Mouse (Mus musculus) CH12.LX (cell line): ENCODE data around the gene Nr2e3. TPM values are rescaled to one million over a fixed set of nuclear protein-coding genes. Genes with fewer than 3 reads are reported as not detected.

Source experiments
- DNase-seq: peaks from one replicate; pipeline ENCODE4 v3.0.0-alpha.2; 2013; ENCODE audit errors: extremely low read depth
- H3K27ac ChIP-seq: 2 replicates; pipeline ENCODE4 v1.5.1; 2012; ENCODE audit warnings: low read depth, mild to moderate bottlenecking, control low read depth, moderate library complexity; ENCODE audit not compliant: insufficient read depth
- H3K27me3 ChIP-seq: replicated peaks from 2 replicates; pipeline ENCODE3; 2012; ENCODE audit warnings: inconsistent platforms
- H3K36me3 ChIP-seq, 2 experiments: replicated peaks in 1 of 2; 2 replicates each; pipeline versions ENCODE3 to v1.6.1; 2012; ENCODE audit warnings: inconsistent platforms in 1 of 2, low read length in 1 of 2, mild to moderate bottlenecking in 1 of 2, mixed read lengths in 1 of 2, moderate library complexity in 1 of 2; ENCODE audit not compliant: control insufficient read depth in 1 of 2, insufficient read depth in 1 of 2
- H3K4me1 ChIP-seq, 2 experiments: 2 replicates each; pipeline ENCODE4 v1.6.1; 2012; ENCODE audit warnings: inconsistent platforms in 1 of 2, moderate library complexity in 1 of 2; ENCODE audit not compliant: insufficient read depth in 2 of 2, control insufficient read depth in 1 of 2
- H3K4me2 ChIP-seq: 2 replicates; pipeline ENCODE4 v1.6.1; 2012; ENCODE audit warnings: low read depth, mild to moderate bottlenecking, control low read depth; ENCODE audit not compliant: poor library complexity, insufficient read depth, severe bottlenecking
- H3K4me3 ChIP-seq, 3 experiments: fragments of 150-350 bp in 1 of 3; sonication (generic) in 1 of 3; replicated peaks in 1 of 3; 2 replicates each; pipeline versions ENCODE3 to v1.5.1; 2011 to 2012; ENCODE audit warnings: low read depth in 2 of 3, low read length in 2 of 3, mild to moderate bottlenecking in 2 of 3, moderate library complexity in 2 of 3, control low read depth in 1 of 3, improper control_type of control experiment in 1 of 3, inconsistent platforms in 1 of 3, mixed read lengths in 1 of 3; ENCODE audit not compliant: poor library complexity in 1 of 3
- H3K79me2 ChIP-seq: replicated peaks from 2 replicates; pipeline ENCODE4 v1.6.1; 2012; ENCODE audit warnings: mild to moderate bottlenecking, moderate library complexity; ENCODE audit not compliant: control insufficient read depth, poor library complexity, insufficient read depth, severe bottlenecking; ENCODE audit errors: extremely low read depth
- H3K9ac ChIP-seq: 2 replicates; pipeline ENCODE4 v1.6.1; 2012; ENCODE audit warnings: low read depth, mild to moderate bottlenecking, control low read depth, moderate library complexity; ENCODE audit not compliant: insufficient read depth
- H3K9me3 ChIP-seq: replicated peaks from 2 replicates; pipeline ENCODE3; 2012; ENCODE audit warnings: low read length, inconsistent platforms, mixed read lengths
- BHLHE40 ChIP-seq: IDR thresholded peaks from 2 replicates; pipeline ENCODE4 v1.6.1; 2011; ENCODE audit warnings: mild to moderate bottlenecking, low read depth, low read length, improper control_type of control experiment
- CHD2 ChIP-seq: IDR thresholded peaks from 2 replicates; pipeline ENCODE4 v1.6.1; 2011; ENCODE audit warnings: low read length, improper control_type of control experiment
- E2F4 ChIP-seq: IDR thresholded peaks from 2 replicates; pipeline ENCODE4 v1.6.1; 2011; ENCODE audit warnings: low read depth, low read length, improper control_type of control experiment; ENCODE audit not compliant: insufficient replicate concordance
- ELF1 ChIP-seq: IDR thresholded peaks from 2 replicates; pipeline ENCODE4 v1.6.1; 2014; ENCODE audit warnings: low read depth, mild to moderate bottlenecking, inconsistent platforms, low read length, improper control_type of control experiment
- ETS1 ChIP-seq: conservative IDR thresholded peaks from 2 replicates; pipeline ENCODE4 v1.6.1; 2012; ENCODE audit warnings: low read depth, mild to moderate bottlenecking, inconsistent platforms, low read length, improper control_type of control experiment, moderate library complexity
- GABPA ChIP-seq: IDR thresholded peaks from 2 replicates; pipeline ENCODE4 v1.6.1; 2012; ENCODE audit warnings: low read depth, low read length, improper control_type of control experiment, inconsistent platforms; ENCODE audit not compliant: insufficient replicate concordance
- IRF4 ChIP-seq: IDR thresholded peaks from 2 replicates; pipeline ENCODE4 v1.6.1; 2014; ENCODE audit warnings: low read depth, mild to moderate bottlenecking, inconsistent platforms, low read length, improper control_type of control experiment
- KAT2A ChIP-seq: IDR thresholded peaks from 2 replicates; pipeline ENCODE4 v1.6.1; 2012; ENCODE audit warnings: low read length, improper control_type of control experiment, inconsistent platforms; ENCODE audit not compliant: insufficient replicate concordance
- MAFK ChIP-seq: IDR thresholded peaks from 2 replicates; pipeline ENCODE4 v1.6.1; 2011; ENCODE audit warnings: low read length, improper control_type of control experiment; ENCODE audit not compliant: insufficient replicate concordance
- MAX ChIP-seq: IDR thresholded peaks from 2 replicates; pipeline ENCODE4 v1.6.1; 2011; ENCODE audit warnings: low read length, improper control_type of control experiment
- NELFE ChIP-seq: IDR thresholded peaks from 2 replicates; pipeline ENCODE4 v1.6.1; 2011; ENCODE audit warnings: low read depth, low read length, improper control_type of control experiment
- NRF1 ChIP-seq: IDR thresholded peaks from 2 replicates; pipeline ENCODE4 v1.6.1; 2014; ENCODE audit warnings: low read depth, mild to moderate bottlenecking, inconsistent platforms, low read length, improper control_type of control experiment, moderate library complexity
- PAX5 ChIP-seq: IDR thresholded peaks from 2 replicates; pipeline ENCODE4 v1.6.1; 2012; ENCODE audit warnings: low read length, inconsistent platforms, mixed read lengths
- RCOR1 ChIP-seq: conservative IDR thresholded peaks from 2 replicates; pipeline ENCODE4 v1.6.1; 2012; ENCODE audit warnings: low read depth, mild to moderate bottlenecking, inconsistent platforms, low read length, improper control_type of control experiment
- SIN3A ChIP-seq: IDR thresholded peaks from 2 replicates; pipeline ENCODE4 v1.6.1; 2012; ENCODE audit warnings: low read length, improper control_type of control experiment, inconsistent platforms
- TBP ChIP-seq: conservative IDR thresholded peaks from 2 replicates; pipeline ENCODE4 v1.6.1; 2011; ENCODE audit warnings: low read depth, low read length, improper control_type of control experiment
- TCF12 ChIP-seq: IDR thresholded peaks from 2 replicates; pipeline ENCODE4 v1.6.1; 2014; ENCODE audit warnings: low read depth, mild to moderate bottlenecking, inconsistent platforms, low read length, improper control_type of control experiment
- UBTF ChIP-seq: IDR thresholded peaks from 2 replicates; pipeline ENCODE4 v1.6.1; 2012; ENCODE audit warnings: low read depth, mild to moderate bottlenecking, inconsistent platforms, low read length, improper control_type of control experiment, moderate library complexity
- USF1 ChIP-seq: IDR thresholded peaks from 2 replicates; pipeline ENCODE4 v1.6.1; 2014; ENCODE audit warnings: low read depth, mild to moderate bottlenecking, inconsistent platforms, low read length, improper control_type of control experiment
- ZC3H11A ChIP-seq: IDR thresholded peaks from 2 replicates; pipeline ENCODE4 v1.6.1; 2012; ENCODE audit warnings: low read depth, mild to moderate bottlenecking, inconsistent platforms, low read length, improper control_type of control experiment
- ZNF384 ChIP-seq: IDR thresholded peaks from 2 replicates; pipeline ENCODE4 v1.6.1; 2012; ENCODE audit warnings: low read depth, low read length, improper control_type of control experiment, inconsistent platforms
- dilution Hi-C: fragments of 300-500 bp; cut with MboI; formaldehyde crosslinking; loops from 2 replicates; pipeline ENCODE4 v1.14.3; 2020; ENCODE audit warnings: low sequenced_read_pairs; ENCODE audit not compliant: extremely low pct_unique_long_range_greater_than_20kb, extremely low pct_ligation_motif_present
- in situ Hi-C: fragments of 300-500 bp; cut with MboI; formaldehyde crosslinking; loops from 3 replicates; pipeline ENCODE4 v1.14.3; 2019; ENCODE audit warnings: low sequenced_read_pairs, low pct_ligation_motif_present, low pct_unique_long_range_greater_than_20kb, mixed read lengths
- polyA plus RNA-seq: library from polyadenylated mRNA; unstranded; fragments of >175 nt; gene quantifications from 2 replicates; pipeline ENCODE4 v1.2.1, GENCODE M21; 2012; ENCODE audit warnings: low read depth; ENCODE audit not compliant: insufficient read length
- total RNA-seq, 2 experiments: library from RNA; depleted of rRNA; stranded (reverse); fragments of 300-350 nt in 1 of 2; fragments of >200 nt in 1 of 2; gene quantifications; 2 replicates each; pipeline ENCODE4 v1.2.3; 2012 to 2014

The Nr2e3 gene
- total and polyA plus RNA-seq, 3 experiments: 0.13 TPM; not detected in 2

GRCm38 (mm10) chr9:59985900-59986572, 25.6 kb upstream of the Nr2e3 start:
- no peak for DNase-seq
- no peak overlapping the region for H3K9ac ChIP-seq
- no peak overlapping the region for H3K27ac ChIP-seq
- H3K27me3 ChIP-seq: no peaks in the 10 kb centered on the region
- H3K9me3 ChIP-seq: no peaks in the 10 kb centered on the region
- in situ Hi-C loops: no loop called here
- TF ChIP-seq RCOR1 (no peak), E2F4 (no peak), ZNF384 (no peak), KAT2A (no peak), MAX (no peak), PAX5 (no peak), TBP (no peak), IRF4 (no peak)
- no peaks in the 10 kb centered on the region for H3K79me2 ChIP-seq
- no peaks in the 10 kb centered on the region; a peak in 1 of 4 replicates for H3K4me1 ChIP-seq
- H3K4me2 ChIP-seq: no peak overlapping the region
- no peak overlapping the region for H3K4me3 ChIP-seq
- dilution Hi-C loops: no loop called here
- H3K36me3 ChIP-seq: no peaks in the 10 kb centered on the region

DNA sequence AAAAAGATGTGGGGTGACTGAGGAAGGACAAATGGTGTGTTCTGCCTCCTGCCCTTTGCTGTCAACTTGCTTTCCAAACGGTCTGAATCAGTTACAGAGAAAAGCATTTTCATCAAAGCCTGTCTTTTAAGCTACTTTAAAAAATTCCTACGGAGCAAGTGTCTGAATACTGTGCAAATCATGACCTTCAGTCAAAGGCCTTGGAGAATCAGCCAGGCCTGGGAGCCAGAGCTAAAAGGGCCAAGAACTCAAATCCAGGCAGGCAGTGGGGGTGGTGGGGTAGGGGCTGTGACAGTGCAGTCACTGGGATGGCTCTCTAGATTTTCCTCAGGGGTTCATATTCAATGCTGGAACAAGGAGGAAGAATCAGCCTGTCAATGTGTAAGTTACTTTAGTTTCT, 20.7 kb upstream of the Nr2e3 start:
- Histone ChIP-seq H3K4me3 (no peak overlapping the region), H3K9me3 (no peaks in the 10 kb centered on the region)
- TF ChIP-seq MAFK (no peak), NRF1 (no peak), ELF1 (no peak), SIN3A (no peak), NELFE (no peak), USF1 (no peak), CHD2 (no peak), KAT2A (no peak), RCOR1 (no peak), GABPA (no peak), PAX5 (no peak), BHLHE40 (no peak), ETS1 (no peak), UBTF (no peak), ZC3H11A (no peak), TCF12 (no peak), IRF4 (no peak)
- TF ChIP-seq, all 38 proteins: peak for 0
- Histone ChIP-seq H3K27me3 (no peaks in the 10 kb centered on the region), H3K36me3 (no peaks in the 10 kb centered on the region), H3K4me2 (no peak overlapping the region), H3K27ac (no peak overlapping the region), H3K4me1 (no peaks in the 10 kb centered on the region), H3K79me2 (no peaks in the 10 kb centered on the region), H3K9ac (no peak overlapping the region)
- in situ Hi-C loops (no loop called here), dilution Hi-C loops (no loop called here)
- DNase-seq: no peak
